Mouse (Mus musculus) hindbrain, postnatal 0 days (tissue): ENCODE measurements around the gene Aktip. TPM values are rescaled to one million over a fixed set of nuclear protein-coding genes. Genes with fewer than 3 reads are reported as not detected.

Source experiments
- ATAC-seq: fragments of 200-750 bp; cut with Nextera tagmentation; 2 replicates; pipeline ENCODE4 v1.8.0; 2017; ENCODE audit warnings: mild to moderate bottlenecking, moderate TSS enrichment, moderate library complexity
- DNase-seq: peaks from one replicate; pipeline ENCODE4 v3.0.0-alpha.2; 2015; ENCODE audit warnings: low spot score
- H3K27ac ChIP-seq: fragments of 300-500 bp; sonication (generic); 2 replicates; pipeline ENCODE4 v1.5.1; 2014; ENCODE audit warnings: mild to moderate bottlenecking
- H3K27me3 ChIP-seq: fragments of 300-500 bp; sonication (generic); 2 replicates; pipeline ENCODE4 v1.6.1; 2014; ENCODE audit warnings: low read length, mixed read lengths; ENCODE audit not compliant: insufficient read depth
- H3K36me3 ChIP-seq: fragments of 300-500 bp; sonication (generic); 2 replicates; pipeline ENCODE4 v1.6.1; 2014; ENCODE audit warnings: low read length, mixed read lengths; ENCODE audit not compliant: insufficient read depth
- H3K4me1 ChIP-seq: fragments of 300-500 bp; sonication (generic); 2 replicates; pipeline ENCODE4 v1.6.1; 2014; ENCODE audit warnings: antibody characterized with exemption, low read length, mixed read lengths; ENCODE audit not compliant: insufficient read depth
- H3K4me2 ChIP-seq: fragments of 300-500 bp; sonication (generic); 2 replicates; pipeline ENCODE4 v1.6.1; 2014; ENCODE audit warnings: low read depth, mild to moderate bottlenecking, low read length, moderate library complexity, mixed read lengths
- H3K4me3 ChIP-seq: fragments of 300-500 bp; sonication (generic); 2 replicates; pipeline ENCODE4 v1.5.1; 2014; ENCODE audit warnings: low read length
- H3K9ac ChIP-seq: fragments of 300-500 bp; sonication (generic); replicated peaks from 2 replicates; pipeline ENCODE4 v1.6.1; 2014; ENCODE audit warnings: mild to moderate bottlenecking, low read length, moderate library complexity, mixed read lengths
- H3K9me3 ChIP-seq: fragments of 300-500 bp; sonication (generic); 2 replicates; pipeline ENCODE4 v1.6.1; 2016; ENCODE audit warnings: low read length, mixed read lengths
- CTCF ChIP-seq: IDR thresholded peaks from 2 replicates; pipeline ENCODE4 v1.5.1; 2016; ENCODE audit warnings: antibody characterized with exemption, control low read depth, low read depth
- WGBS: fragments of 180-500 bp; shearing (Covaris S2); extraction: QIAGEN DNeasy Blood & Tissue Kit; methylation state at CpG from one replicate; pipeline ENCODE4 v1.1.7; 2014; 5-methylcytosine and 5-hydroxymethylcytosine counted together
- polyA plus RNA-seq: library from polyadenylated mRNA; unstranded; fragments of >200 nt; fragmentation: Nextera tagmentation; extraction: Ambion mirVana; gene quantifications from 2 replicates; pipeline ENCODE4 v1.2.1, GENCODE M21; 2015
- total RNA-seq: library from RNA; depleted of rRNA; stranded (reverse); fragments of >200 nt; gene quantifications from 2 replicates; pipeline ENCODE4 v1.2.3, GENCODE M21; 2014

Gene Aktip
- total and polyA plus RNA-seq, 2 experiments from 2014 or later, result 134 to 186 TPM

- Histone ChIP-seq H3K9ac (no peak overlapping the region), H3K4me2 (no peak overlapping the region), H3K27me3 (no peaks in the 10 kb centered on the region), H3K36me3 (0 out of 2 replicates have a peak, but pooled peaks cover 5% of the 10 kb centered on the region), H3K9me3 (no peaks in the 10 kb centered on the region), H3K4me1 (no peaks in the 10 kb centered on the region), H3K4me3 (no peak overlapping the region), H3K27ac (no peak overlapping the region)
- 87% methylated on average over 7 of the region's 7 CpGs for WGBS
- no peak for TF ChIP-seq CTCF
- ATAC-seq (no peak), DNase-seq (no peak)
Measured at GRCm38 (mm10) chr8:91227421-91227841, 27.7 kb upstream of the Aktip start.

GRCm38 (mm10) chr8:91224227-91224626 is 24.5 kb upstream of the Aktip start:
- Histone ChIP-seq H3K4me3 (no peak overlapping the region), H3K9me3 (no peaks in the 10 kb centered on the region), H3K27me3 (no peaks in the 10 kb centered on the region), H3K27ac (no peak overlapping the region), H3K9ac (no peak overlapping the region), H3K4me1 (no peaks in the 10 kb centered on the region), H3K36me3 (no peaks in the 10 kb centered on the region), H3K4me2 (no peak overlapping the region)
- no peak for TF ChIP-seq CTCF
- WGBS, result 93% methylated on average over 7 of the region's 7 CpGs
- no peak for ATAC-seq
- no peak for DNase-seq

- no peaks in the 10 kb centered on the region for H3K36me3 ChIP-seq
- H3K4me1 ChIP-seq, result no peaks in the 10 kb centered on the region
- 96% methylated on average over 2 of the region's 2 CpGs for WGBS
- no peak overlapping the region for H3K27ac ChIP-seq
- no peak overlapping the region for H3K4me3 ChIP-seq
- H3K9ac ChIP-seq, result no peak overlapping the region
- no peak overlapping the region for H3K4me2 ChIP-seq
- TF ChIP-seq CTCF, result no peak
- ATAC-seq (no peak), DNase-seq (no peak)
- no peaks in the 10 kb centered on the region for H3K9me3 ChIP-seq
- H3K27me3 ChIP-seq, result no peaks in the 10 kb centered on the region
Measured at GRCm38 (mm10) chr8:91221841-91222240, 22.1 kb upstream of the Aktip start.

DNA sequence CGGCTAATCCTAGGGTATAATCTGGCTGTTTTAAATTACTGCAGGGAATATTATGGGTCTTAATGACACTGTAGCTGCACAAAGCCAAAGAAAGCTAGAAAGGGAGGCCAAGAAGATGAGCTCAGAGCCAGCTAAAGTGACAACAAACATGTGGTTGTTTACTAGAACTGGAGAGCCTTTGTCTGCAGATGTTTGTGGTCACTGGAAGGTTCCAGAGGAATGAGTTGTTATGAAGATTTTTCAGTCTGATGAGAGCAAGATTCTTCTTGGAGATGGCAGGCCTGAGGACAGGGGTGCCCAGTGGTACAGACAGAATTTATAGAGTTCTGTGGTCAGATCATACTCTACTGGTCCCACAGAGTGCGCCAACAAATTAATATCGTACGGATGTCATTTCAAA is 18.5 kb upstream of the Aktip start:
- H3K27me3 ChIP-seq, result no peaks in the 10 kb centered on the region
- no peak overlapping the region for H3K4me2 ChIP-seq
- no peak for TF ChIP-seq CTCF
- DNase-seq, result no peak
- no peak overlapping the region for H3K9ac ChIP-seq
- no peaks in the 10 kb centered on the region for H3K36me3 ChIP-seq
- H3K4me1 ChIP-seq, result no peaks in the 10 kb centered on the region
- H3K27ac ChIP-seq, result no peak overlapping the region
- H3K9me3 ChIP-seq, result no peaks in the 10 kb centered on the region
- WGBS, result 74% methylated on average over 4 of the region's 4 CpGs
- no peak overlapping the region for H3K4me3 ChIP-seq
- no peak for ATAC-seq

DNA sequence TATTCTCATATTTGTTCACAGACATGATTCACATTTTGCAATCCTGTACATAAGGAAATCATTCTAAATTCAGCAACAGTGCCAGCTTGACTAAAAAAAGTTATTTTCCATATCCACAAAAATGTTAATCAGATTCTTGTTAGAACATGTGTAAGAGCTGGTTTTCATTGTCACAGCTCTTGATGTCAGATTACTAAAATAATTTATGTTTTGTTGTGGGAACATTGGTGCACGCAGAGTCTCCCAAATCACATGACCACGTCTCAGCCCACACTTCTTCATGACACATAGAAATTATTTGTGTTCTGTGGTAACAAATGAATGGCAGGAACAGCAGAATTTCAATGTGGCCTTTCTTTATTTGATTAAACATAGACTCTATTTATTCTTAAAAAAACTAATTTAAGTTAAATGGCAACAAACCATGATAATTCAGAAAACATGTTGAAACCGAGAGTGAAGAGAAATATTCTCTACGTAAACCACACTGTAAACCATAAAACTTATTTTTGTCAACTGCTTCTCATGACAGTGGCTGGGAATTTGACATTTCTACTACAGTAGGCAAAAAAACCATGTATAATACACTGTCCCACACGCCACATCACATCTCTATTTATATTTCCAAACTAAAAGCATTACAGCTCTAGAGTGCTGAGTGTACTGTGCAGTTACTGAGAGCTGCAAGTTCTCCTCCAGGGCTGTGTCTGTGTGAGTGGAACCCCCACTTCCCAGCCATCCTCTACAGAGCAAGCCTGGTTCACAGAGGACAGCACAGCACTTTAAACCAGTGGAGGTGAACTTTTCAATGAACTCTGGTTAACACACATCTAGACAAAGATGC is 17.5 kb upstream of the Aktip start:
- Histone ChIP-seq H3K27me3 (no peaks in the 10 kb centered on the region), H3K4me3 (no peak overlapping the region), H3K36me3 (no peaks in the 10 kb centered on the region), H3K4me1 (no peaks in the 10 kb centered on the region), H3K9me3 (no peaks in the 10 kb centered on the region), H3K27ac (no peak overlapping the region), H3K9ac (no peak overlapping the region), H3K4me2 (no peak overlapping the region)
- 89% methylated on average over 5 of the region's 5 CpGs for WGBS
- no peak for TF ChIP-seq CTCF
- DNase-seq (no peak), ATAC-seq (no peak)

DNA sequence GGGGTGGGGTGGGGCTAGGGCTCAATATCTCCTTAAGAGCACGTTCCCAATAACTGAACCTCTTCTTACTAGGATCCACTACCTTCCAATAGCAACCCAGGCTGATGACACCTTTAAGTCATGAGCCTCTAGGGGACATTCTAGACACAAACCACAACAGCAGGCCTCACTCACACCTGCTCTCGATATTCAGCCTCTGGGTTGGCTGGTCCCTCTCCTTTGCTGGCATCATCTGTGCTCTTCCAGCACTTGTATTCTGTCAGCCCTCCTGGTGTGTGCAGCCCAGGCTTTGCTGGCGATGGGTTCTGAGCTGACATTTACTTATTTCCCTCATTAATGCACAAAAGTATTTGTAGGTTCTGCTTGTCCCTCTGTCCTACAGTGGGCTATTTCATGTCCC is 14.5 kb upstream of the Aktip start:
- no peaks in the 10 kb centered on the region for H3K36me3 ChIP-seq
- DNase-seq (no peak), ATAC-seq (no peak)
- H3K4me1 ChIP-seq, result no peaks in the 10 kb centered on the region
- no peaks in the 10 kb centered on the region for H3K27me3 ChIP-seq
- no peak overlapping the region for H3K4me3 ChIP-seq
- no peak overlapping the region for H3K27ac ChIP-seq
- H3K9ac ChIP-seq, result no peak overlapping the region
- 56% methylated on average over 3 of the region's 3 CpGs for WGBS
- no peak overlapping the region for H3K4me2 ChIP-seq
- no peaks in the 10 kb centered on the region for H3K9me3 ChIP-seq
- TF ChIP-seq CTCF, result no peak

DNA sequence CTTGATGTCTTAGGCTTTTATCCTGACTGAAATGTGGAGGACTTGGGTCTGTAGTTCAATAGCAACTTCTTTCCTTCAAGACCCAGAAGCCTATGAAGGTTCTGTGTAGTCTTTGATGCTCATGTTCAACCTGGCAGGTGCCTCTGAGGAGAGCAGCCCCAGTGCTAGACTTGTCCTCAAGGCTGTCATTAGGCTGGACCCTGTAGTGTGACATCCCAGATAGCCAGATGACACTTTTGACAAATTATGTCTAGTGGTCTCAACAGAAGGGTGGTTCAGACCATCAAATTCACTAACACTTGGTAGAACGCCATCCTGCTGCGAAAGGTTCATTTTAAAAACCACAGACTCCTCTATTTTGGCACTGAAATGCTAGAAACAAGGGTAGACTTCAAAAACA is 13.2 kb upstream of the Aktip start:
- Histone ChIP-seq H3K9ac (no peak overlapping the region), H3K4me2 (no peak overlapping the region), H3K9me3 (no peaks in the 10 kb centered on the region), H3K4me3 (no peak overlapping the region), H3K27me3 (no peaks in the 10 kb centered on the region), H3K4me1 (no peaks in the 10 kb centered on the region), H3K27ac (no peak overlapping the region), H3K36me3 (no peaks in the 10 kb centered on the region)
- TF ChIP-seq CTCF, result no peak
- ATAC-seq (no peak), DNase-seq (no peak)
- 91% methylated on average over 2 of the region's 2 CpGs for WGBS
